ENCODE assay signal across 23 mouse cellular contexts in the genomic region with DNA sequence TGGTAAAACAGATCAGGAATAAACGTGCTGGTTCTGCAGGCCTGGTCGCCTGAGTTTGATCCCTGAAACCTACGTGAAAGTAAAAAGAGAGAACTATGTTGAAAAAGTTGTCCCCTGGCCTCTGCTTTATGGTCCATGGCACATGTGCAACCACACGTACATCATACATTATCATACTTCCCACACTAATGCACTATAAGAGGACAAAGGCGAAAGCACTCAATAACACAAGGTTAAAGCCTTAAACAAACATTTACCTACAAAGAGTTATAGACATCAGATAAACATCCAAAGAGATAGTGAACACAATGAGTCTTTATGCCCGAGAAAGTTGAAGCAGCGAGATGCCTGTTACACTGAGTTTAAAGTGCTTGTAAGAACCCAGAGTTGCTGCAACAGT.
"Had no signal": no experiment of that assay in that cellular context is flagged by ENCODE, and none has a peak within 500 bp of the region (broad histone marks: within the 10 kb centered on the region; RNA-seq: fewer than 3 reads in every experiment).

No protein-coding gene starts in this region.

- H3K9me3 ChIP-seq: heart, embryonic 10.5 days; heart, embryonic 12.5 days; hindbrain, embryonic 10.5 days; hindbrain, embryonic 12.5 days; limb, embryonic 10.5 days; limb, embryonic 12.5 days had no signal

- H3K4me2 ChIP-seq: heart, embryonic 12.5 days; hindbrain, embryonic 12.5 days; hindbrain, embryonic 14.5 days; limb, embryonic 12.5 days had no signal

- H3K27ac ChIP-seq: gastrocnemius, adult 2 months; heart, embryonic 10.5 days; hindbrain, embryonic 10.5 days; hindbrain, embryonic 12.5 days; hindbrain, embryonic 14.5 days; layer of hippocampus, adult 2 months; left cerebral cortex, adult 2 months; limb, embryonic 10.5 days; limb, embryonic 12.5 days had no signal

- H3K9ac ChIP-seq: heart, embryonic 12.5 days; hindbrain, embryonic 12.5 days; hindbrain, embryonic 14.5 days; limb, embryonic 12.5 days had no signal

- H3K36me3 ChIP-seq: heart, embryonic 10.5 days; heart, embryonic 12.5 days; hindbrain, embryonic 10.5 days; hindbrain, embryonic 12.5 days; limb, embryonic 10.5 days; limb, embryonic 12.5 days had no signal

- DNase-seq: gastrocnemius, adult 2 months; gastrocnemius, postnatal 10 days; gastrocnemius, postnatal 25 days; heart, adult 18-20 months; heart, postnatal 10 days; heart, postnatal 4 days; kidney, adult 18-20 months; kidney, adult 8-10 months; kidney, postnatal 10 days; kidney, postnatal 25 days; kidney, postnatal 4 days; liver had no signal

- H3K4me3 ChIP-seq: gastrocnemius, adult 2 months; heart, embryonic 10.5 days; heart, embryonic 12.5 days; hindbrain, embryonic 10.5 days; hindbrain, embryonic 12.5 days; layer of hippocampus, adult 2 months; left cerebral cortex, adult 2 months; limb, embryonic 10.5 days; limb, embryonic 12.5 days had no signal

- ATAC-seq: hindbrain, embryonic 16.5 days; inflammation-experienced regulatory T-cells, adult 6 months had no signal

- H3K27me3 ChIP-seq: heart, embryonic 12.5 days; hindbrain, embryonic 12.5 days; limb, embryonic 12.5 days had no signal
